Mouse (Mus musculus) intestine, embryonic 16.5 days (tissue): ENCODE data around the gene Mllt3. TPM values are rescaled to one million over a fixed set of nuclear protein-coding genes. Genes with fewer than 3 reads are reported as not detected.
"Not testable (repeated sequence)": the region's sequence is repeated elsewhere in the genome, so short reads cannot be mapped to it uniquely, and the experiment has no call there.

ENCODE experiments used
- ATAC-seq: fragments of 200-750 bp; cut with Nextera tagmentation; 2 replicates; pipeline ENCODE4 v1.8.0; 2017; ENCODE audit warnings: moderate TSS enrichment, moderate library complexity
- H3K27ac ChIP-seq: fragments of 300-500 bp; sonication (generic); 2 replicates; pipeline ENCODE4 v1.5.1; 2014; ENCODE audit warnings: mild to moderate bottlenecking, low read length
- H3K27me3 ChIP-seq: fragments of 300-500 bp; sonication (generic); replicated peaks from 2 replicates; pipeline ENCODE4 v1.6.1; 2014; ENCODE audit warnings: low read length, control low read depth, mixed read lengths; ENCODE audit not compliant: control insufficient read depth, insufficient read depth
- H3K36me3 ChIP-seq: fragments of 300-500 bp; sonication (generic); 2 replicates; pipeline ENCODE4 v1.6.1; 2014; ENCODE audit warnings: low read length, control low read depth; ENCODE audit not compliant: control insufficient read depth, insufficient read depth
- H3K4me1 ChIP-seq: fragments of 300-500 bp; sonication (generic); 2 replicates; pipeline ENCODE4 v1.6.1; 2014; ENCODE audit warnings: low read length, control low read depth, mixed read lengths; ENCODE audit not compliant: control insufficient read depth, insufficient read depth
- H3K4me2 ChIP-seq: fragments of 300-500 bp; sonication (generic); 2 replicates; pipeline ENCODE4 v1.6.1; 2014; ENCODE audit warnings: low read depth, low read length, control low read depth
- H3K4me3 ChIP-seq: fragments of 300-500 bp; sonication (generic); 2 replicates; pipeline ENCODE4 v1.5.1; 2014; ENCODE audit warnings: mild to moderate bottlenecking, low read length
- H3K9ac ChIP-seq: fragments of 300-500 bp; sonication (generic); 2 replicates; pipeline ENCODE4 v1.6.1; 2014; ENCODE audit warnings: low read depth, low read length
- H3K9me3 ChIP-seq: fragments of 300-500 bp; sonication (generic); 2 replicates; pipeline ENCODE4 v1.6.1; 2016; ENCODE audit warnings: low read length, control low read depth; ENCODE audit not compliant: control insufficient read depth
- WGBS: fragments of 180-500 bp; shearing (Covaris S2); extraction: QIAGEN DNeasy Blood & Tissue Kit; methylation state at CpG from one replicate; pipeline ENCODE4 v1.1.7; 2014; 5-methylcytosine and 5-hydroxymethylcytosine counted together
- polyA plus RNA-seq: library from polyadenylated mRNA; unstranded; fragments of >200 nt; fragmentation: Nextera tagmentation; extraction: Ambion mirVana; gene quantifications from 2 replicates; pipeline ENCODE4 v1.2.1, GENCODE M21; 2015

Mllt3 gene
- polyA plus RNA-seq, 1 experiment from 2014 or later = 30.0 TPM

DNA sequence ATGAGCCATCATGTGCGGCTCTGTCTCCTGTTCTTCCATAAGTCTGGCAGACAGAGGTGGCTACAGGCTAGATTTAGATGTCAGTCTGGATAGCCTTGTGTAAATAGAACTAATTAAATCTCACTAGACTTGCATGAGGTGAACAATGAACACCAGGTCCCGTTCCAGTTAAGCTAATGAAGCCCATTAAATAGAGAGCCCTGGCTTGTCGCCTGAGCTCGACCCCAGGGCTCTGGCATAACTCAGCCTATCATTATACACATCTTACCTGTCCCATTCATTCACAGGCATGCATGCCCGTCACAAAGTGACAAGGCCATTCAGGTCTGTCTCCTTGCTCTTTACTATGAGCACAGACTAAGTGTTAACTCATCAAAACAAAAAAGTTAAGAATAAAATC is 42.2 kb downstream of the Mllt3 start:
- ATAC-seq = no peak
- H3K9me3 ChIP-seq = no peaks in the 10 kb centered on the region
- no peak overlapping the region for H3K4me2 ChIP-seq
- H3K4me1 ChIP-seq = peaks cover 7% of the 10 kb centered on the region; the same call in 1 of the 2 replicates
- H3K27ac ChIP-seq = no peak overlapping the region
- no peak overlapping the region for H3K9ac ChIP-seq
- H3K36me3 ChIP-seq = no peaks in the 10 kb centered on the region
- no peak overlapping the region for H3K4me3 ChIP-seq
- 77% methylated on average over 5 of the region's 5 CpGs for WGBS
- no peaks in the 10 kb centered on the region for H3K27me3 ChIP-seq

DNA sequence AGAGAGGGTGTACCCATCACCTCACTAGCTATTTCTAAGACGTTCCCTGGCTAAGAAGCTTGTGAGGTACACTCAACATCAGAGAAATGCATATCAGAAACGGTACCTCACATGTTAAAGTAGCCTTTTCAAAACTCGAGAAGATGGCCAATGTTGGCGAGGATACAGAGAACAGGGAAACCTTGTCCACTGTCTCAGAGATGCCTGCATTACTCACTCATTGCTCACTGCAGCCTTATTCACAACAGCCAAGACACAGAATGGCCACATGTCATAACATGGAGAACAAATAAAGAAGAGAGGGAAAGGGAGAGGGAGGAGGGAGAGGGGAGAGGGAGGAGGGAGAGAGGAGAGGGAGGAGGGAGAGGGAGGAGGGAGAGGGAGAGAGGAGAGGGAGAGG is 47.9 kb downstream of the Mllt3 start:
- Histone ChIP-seq H3K27me3 (no peaks in the 10 kb centered on the region), H3K4me3 (no peak overlapping the region), H3K27ac (peak overlapping the region; percentile 68; the same call in 1 of the 2 replicates), H3K36me3 (no peaks in the 10 kb centered on the region), H3K9ac (no peak overlapping the region), H3K4me1 (peaks cover 25% of the 10 kb centered on the region), H3K4me2 (no peak overlapping the region), H3K9me3 (no peaks in the 10 kb centered on the region)
- WGBS = 47% methylated on average over 4 of the region's 4 CpGs
- no peak for ATAC-seq

DNA sequence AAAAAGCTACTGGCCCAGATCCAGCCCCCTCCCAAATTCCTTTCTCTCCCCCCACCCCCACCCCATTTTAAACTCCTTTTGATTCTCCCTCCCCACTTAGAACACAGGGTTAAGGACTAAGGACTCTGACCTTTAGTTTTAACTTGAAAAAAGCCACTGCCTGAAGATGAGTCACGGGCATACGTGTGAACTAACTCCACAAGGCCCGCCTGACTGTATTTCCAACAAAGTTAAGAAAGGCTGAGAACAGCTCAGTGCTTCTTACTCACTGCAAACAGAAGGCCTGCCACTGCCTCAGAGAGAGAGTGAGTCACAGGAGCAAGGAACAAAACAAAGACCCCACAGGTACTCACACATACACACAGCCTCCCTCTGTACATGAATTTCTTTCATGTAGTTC is 48.6 kb downstream of the Mllt3 start:
- Histone ChIP-seq H3K4me2 (no peak overlapping the region), H3K36me3 (no peaks in the 10 kb centered on the region), H3K4me1 (peaks cover 25% of the 10 kb centered on the region), H3K27me3 (no peaks in the 10 kb centered on the region), H3K9ac (no peak overlapping the region), H3K4me3 (no peak overlapping the region), H3K27ac (peak overlapping the region; percentile 68), H3K9me3 (no peaks in the 10 kb centered on the region)
- WGBS = 14% methylated on average over 3 of the region's 3 CpGs
- peak; percentile 89 for ATAC-seq

DNA sequence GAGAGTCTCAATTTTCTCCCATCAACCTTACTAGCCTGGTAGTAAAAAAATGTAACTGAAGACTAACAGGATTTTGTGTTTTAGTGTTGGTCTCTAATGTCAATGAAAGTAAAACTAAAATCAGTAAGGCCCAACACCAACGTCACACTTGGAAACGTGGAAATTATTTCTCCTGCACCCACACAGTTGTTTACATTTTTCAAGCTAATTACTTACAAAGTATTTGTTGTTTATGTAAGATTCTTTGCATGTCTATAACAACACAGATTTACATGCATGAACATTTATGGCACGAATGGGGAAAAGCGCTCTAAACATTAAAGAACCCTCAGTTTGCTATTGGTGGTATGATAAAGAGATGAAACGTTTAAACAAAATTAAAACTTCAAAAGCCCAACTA is 49.1 kb downstream of the Mllt3 start:
- ATAC-seq = no peak
- Histone ChIP-seq H3K9ac (no peak overlapping the region), H3K4me2 (no peak overlapping the region), H3K4me1 (peaks cover 21% of the 10 kb centered on the region), H3K4me3 (no peak overlapping the region), H3K36me3 (no peaks in the 10 kb centered on the region), H3K9me3 (no peaks in the 10 kb centered on the region), H3K27me3 (no peaks in the 10 kb centered on the region), H3K27ac (no peak overlapping the region)
- 56% methylated on average over 5 of the region's 5 CpGs for WGBS

DNA sequence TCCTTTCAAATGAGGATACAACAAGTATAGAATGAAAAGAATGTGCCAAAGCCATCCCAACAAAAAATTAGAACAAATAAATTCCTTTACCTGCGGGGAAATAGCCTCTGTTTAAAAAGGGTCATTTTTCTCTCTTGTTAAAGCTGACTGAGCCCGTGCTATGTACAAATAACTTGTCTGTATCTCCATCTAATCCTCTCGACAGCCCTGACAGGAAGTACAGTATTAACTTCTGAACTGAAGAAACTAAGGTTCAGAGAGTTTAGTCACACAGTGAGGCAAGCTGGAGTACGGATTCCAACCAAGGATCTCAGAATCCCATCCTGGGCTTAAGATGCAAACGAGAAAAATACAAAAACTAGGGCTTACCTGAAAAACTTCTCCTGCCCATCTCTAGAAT is 50.6 kb downstream of the Mllt3 start:
- Histone ChIP-seq H3K4me2 (no peak overlapping the region), H3K9ac (no peak overlapping the region), H3K9me3 (no peaks in the 10 kb centered on the region), H3K4me1 (peaks cover 23% of the 10 kb centered on the region), H3K36me3 (no peaks in the 10 kb centered on the region), H3K27ac (no peak overlapping the region), H3K4me3 (no peak overlapping the region), H3K27me3 (no peaks in the 10 kb centered on the region)
- 70% methylated on average over 5 of the region's 5 CpGs for WGBS
- ATAC-seq = no peak

DNA sequence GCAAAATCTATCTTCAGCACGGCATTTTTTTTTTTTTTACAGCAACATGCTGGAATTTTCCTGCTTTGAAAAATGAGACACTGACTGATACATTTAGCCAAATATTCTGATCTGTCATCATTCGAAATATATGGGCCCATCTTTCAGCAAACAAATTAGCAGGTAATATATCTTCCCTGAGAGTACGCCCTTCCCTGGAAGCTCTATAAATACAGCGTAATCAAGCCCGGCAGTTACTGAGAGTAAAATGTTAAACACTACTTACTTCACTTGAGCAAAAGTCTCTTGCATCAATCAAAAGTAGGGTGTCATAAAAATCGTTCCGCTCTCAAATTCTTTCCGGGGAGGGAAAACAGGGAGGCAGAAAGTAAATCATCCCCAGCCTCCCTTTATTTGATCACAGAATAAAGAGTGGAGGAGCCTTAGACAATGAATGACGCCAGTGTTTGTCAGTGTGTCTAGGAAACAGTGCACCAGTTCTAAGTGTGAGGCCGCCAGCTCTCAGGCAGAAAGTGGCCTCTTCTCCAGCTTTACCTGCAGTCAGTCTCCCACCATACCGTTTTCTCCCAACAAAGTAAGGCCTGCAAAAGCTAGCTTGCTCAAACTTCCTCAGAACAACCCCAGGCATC is 55.2 kb downstream of the Mllt3 start:
- H3K4me2 ChIP-seq = peak overlapping the region; percentile 1; the same call in 1 of the 2 replicates
- H3K9me3 ChIP-seq = no peaks in the 10 kb centered on the region
- ATAC-seq = peak; percentile 65
- no peaks in the 10 kb centered on the region for H3K27me3 ChIP-seq
- no peak overlapping the region for H3K4me3 ChIP-seq
- 26% methylated on average over 11 of the region's 11 CpGs for WGBS
- no peaks in the 10 kb centered on the region for H3K36me3 ChIP-seq
- H3K27ac ChIP-seq = no peak overlapping the region
- H3K4me1 ChIP-seq = peaks cover 16% of the 10 kb centered on the region
- no peak overlapping the region for H3K9ac ChIP-seq

DNA sequence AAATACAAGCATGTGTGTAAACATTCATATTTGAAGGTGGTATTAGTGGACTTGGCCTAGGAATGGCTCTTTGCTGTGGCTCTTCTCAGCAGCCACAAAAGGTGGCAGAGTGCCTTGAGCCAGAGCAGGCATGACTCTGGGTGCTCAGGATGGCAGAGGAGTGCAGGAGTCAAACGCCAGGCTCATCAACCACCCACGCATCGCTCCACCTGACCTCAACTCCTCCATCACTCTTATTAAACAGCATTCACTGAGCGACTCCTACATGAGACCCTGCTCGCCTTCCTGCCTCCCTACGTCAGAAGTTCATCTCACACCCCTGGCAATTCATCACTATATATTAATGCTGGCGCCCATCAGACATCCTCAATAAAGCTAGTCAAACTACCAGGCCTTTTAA is 67.3 kb downstream of the Mllt3 start:
- ATAC-seq = no peak
- no peak overlapping the region for H3K4me3 ChIP-seq
- WGBS = 77% methylated on average over 7 of the region's 7 CpGs

DNA sequence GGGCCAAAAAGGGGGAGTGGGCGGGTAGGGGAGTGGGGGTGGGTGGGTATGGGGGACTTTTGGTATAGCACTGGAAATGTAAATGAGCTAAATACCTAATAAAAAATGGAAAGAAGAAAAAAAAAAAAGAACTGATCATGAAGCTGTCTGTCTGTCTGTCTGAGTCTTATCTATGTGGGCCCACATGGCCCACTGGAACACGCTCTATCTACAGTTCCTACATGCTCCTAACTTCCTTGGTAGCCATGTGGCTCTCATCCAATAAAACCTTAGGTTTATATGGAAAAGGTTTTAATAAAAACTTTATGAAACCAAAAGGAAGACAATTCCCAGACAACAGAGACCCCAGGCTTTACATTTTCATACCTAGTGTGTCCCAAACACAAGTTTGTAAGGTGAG is 68.3 kb downstream of the Mllt3 start:
- 80% methylated on average over 1 of the region's 2 CpGs for WGBS
- not testable (repeated sequence) for ATAC-seq

More for the DNA sequence above, 67.3 kb downstream of the Mllt3 start:
- H3K4me2 ChIP-seq = no peak overlapping the region
- H3K36me3 ChIP-seq = no peaks in the 10 kb centered on the region
- H3K4me1 ChIP-seq = peaks cover 11% of the 10 kb centered on the region
- no peak overlapping the region for H3K27ac ChIP-seq
- H3K9me3 ChIP-seq = no peaks in the 10 kb centered on the region
- no peak overlapping the region for H3K9ac ChIP-seq
- no peaks in the 10 kb centered on the region for H3K27me3 ChIP-seq

DNA sequence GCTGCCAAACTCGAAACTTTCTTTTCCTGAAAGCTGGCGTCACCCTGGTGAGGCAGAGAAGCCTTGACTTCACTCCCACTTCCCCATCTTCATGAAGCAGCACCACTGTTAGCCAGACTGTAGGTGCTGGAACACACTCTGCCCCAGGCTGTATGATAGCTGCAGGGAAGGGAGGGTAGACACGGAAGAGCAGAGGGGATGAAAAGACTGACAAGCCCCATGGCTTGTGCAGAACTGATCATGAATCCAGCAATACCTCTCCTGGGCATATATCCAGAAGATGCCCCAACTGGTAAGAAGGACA is 69.4 kb downstream of the Mllt3 start:
- H3K4me3 ChIP-seq = no peak overlapping the region
- peaks cover 11% of the 10 kb centered on the region for H3K4me1 ChIP-seq
- peak; percentile 51 for ATAC-seq
- 0 out of 2 replicates have a peak overlapping the region, but pooled peaks have one; percentile 25 for H3K27ac ChIP-seq
- 0 out of 2 replicates have a peak overlapping the region, but pooled peaks have one; percentile 16 for H3K4me2 ChIP-seq
- H3K36me3 ChIP-seq = no peaks in the 10 kb centered on the region
- H3K9ac ChIP-seq = no peak overlapping the region
- H3K27me3 ChIP-seq = no peaks in the 10 kb centered on the region
- WGBS = 72% methylated on average over 3 of the region's 3 CpGs
- H3K9me3 ChIP-seq = no peaks in the 10 kb centered on the region

More for the DNA sequence above, 68.3 kb downstream of the Mllt3 start:
- not testable (repeated sequence) for H3K4me2 ChIP-seq, H3K9ac ChIP-seq, H3K27me3 ChIP-seq, H3K4me3 ChIP-seq, H3K36me3 ChIP-seq, H3K27ac ChIP-seq, H3K9me3 ChIP-seq
- H3K4me1 ChIP-seq = peaks cover 11% of the 10 kb centered on the region
